Mouse (Mus musculus): ENCODE measurements at regions not wholly inside any gene's neighbourhood (a gene's known extent, or its start where the extent isn't known, plus 50 kb on each side); places are given as distances from the start of the nearest gene placed in this dataset.

- WGBS = 58% methylated on average over 2 of the region's 2 CpGs
- Histone ChIP-seq H3K4me3 (ENCODE audit: low read length) (no peak overlapping the region), H3K9me3 (ENCODE audit: control insufficient read depth, low read length) (no peaks in the 10 kb centered on the region), H3K4me2 (ENCODE audit: low read length) (no peak overlapping the region), H3K9ac (ENCODE audit: low read depth, low read length) (no peak overlapping the region), H3K36me3 (ENCODE audit: control insufficient read depth, insufficient read depth, low read length) (no peaks in the 10 kb centered on the region), H3K4me1 (ENCODE audit: control insufficient read depth, insufficient read depth, low read depth, low read length) (no peaks in the 10 kb centered on the region), H3K27me3 (replicated peaks; ENCODE audit: control insufficient read depth, insufficient read depth, low read length) (no peaks in the 10 kb centered on the region), H3K27ac (ENCODE audit: low read depth, low read length) (no peak overlapping the region)
- ATAC-seq = no peak
Measured at GRCm38 (mm10) chr12:65501459-65501858, 276.1 kb downstream of the Wdr20rt start.

GRCm38 (mm10) chr12:65502045-65502444, 276.7 kb downstream of the Wdr20rt start:
- H3K9ac ChIP-seq (ENCODE audit: low read depth, low read length) = no peak overlapping the region
- H3K27me3 ChIP-seq (replicated peaks; ENCODE audit: control insufficient read depth, insufficient read depth, low read length) = no peaks in the 10 kb centered on the region
- no peak overlapping the region for H3K27ac ChIP-seq (ENCODE audit: low read depth, low read length)
- no peaks in the 10 kb centered on the region for H3K4me1 ChIP-seq (ENCODE audit: control insufficient read depth, insufficient read depth, low read depth, low read length)
- no peak for ATAC-seq
- H3K9me3 ChIP-seq (ENCODE audit: control insufficient read depth, low read length) = no peaks in the 10 kb centered on the region
- H3K36me3 ChIP-seq (ENCODE audit: control insufficient read depth, insufficient read depth, low read length) = no peaks in the 10 kb centered on the region
- no peak overlapping the region for H3K4me3 ChIP-seq (ENCODE audit: low read length)
- no peak overlapping the region for H3K4me2 ChIP-seq (ENCODE audit: low read length)
- 57% methylated on average over 1 of the region's 1 CpGs for WGBS

GRCm38 (mm10) chr12:65513070-65513469, 287.8 kb downstream of the Wdr20rt start:
- Histone ChIP-seq H3K27ac (ENCODE audit: low read depth, low read length) (no peak overlapping the region), H3K9me3 (ENCODE audit: control insufficient read depth, low read length) (no peaks in the 10 kb centered on the region), H3K4me3 (ENCODE audit: low read length) (no peak overlapping the region), H3K36me3 (ENCODE audit: control insufficient read depth, insufficient read depth, low read length) (no peaks in the 10 kb centered on the region), H3K9ac (ENCODE audit: low read depth, low read length) (no peak overlapping the region), H3K4me1 (ENCODE audit: control insufficient read depth, insufficient read depth, low read depth, low read length) (no peaks in the 10 kb centered on the region), H3K27me3 (replicated peaks; ENCODE audit: control insufficient read depth, insufficient read depth, low read length) (no peaks in the 10 kb centered on the region), H3K4me2 (ENCODE audit: low read length) (no peak overlapping the region)
- no peak for ATAC-seq
- 72% methylated on average over 1 of the region's 1 CpGs for WGBS

- Histone ChIP-seq H3K4me3 (ENCODE audit: low read length) (no peak overlapping the region), H3K4me2 (ENCODE audit: low read length) (no peak overlapping the region), H3K9me3 (ENCODE audit: control insufficient read depth, low read length) (no peaks in the 10 kb centered on the region), H3K27ac (ENCODE audit: low read depth, low read length) (no peak overlapping the region), H3K4me1 (ENCODE audit: control insufficient read depth, insufficient read depth, low read depth, low read length) (no peaks in the 10 kb centered on the region), H3K9ac (ENCODE audit: low read depth, low read length) (no peak overlapping the region), H3K27me3 (replicated peaks; ENCODE audit: control insufficient read depth, insufficient read depth, low read length) (no peaks in the 10 kb centered on the region), H3K36me3 (ENCODE audit: control insufficient read depth, insufficient read depth, low read length) (no peaks in the 10 kb centered on the region)
- no peak for ATAC-seq
- WGBS = 66% methylated on average over 3 of the region's 3 CpGs
Measured at GRCm38 (mm10) chr12:65534142-65534690, 308.9 kb downstream of the Wdr20rt start.

GRCm38 (mm10) chr12:65548301-65548700, 323.0 kb downstream of the Wdr20rt start:
- no peak overlapping the region for H3K27ac ChIP-seq (ENCODE audit: low read depth, low read length)
- H3K4me3 ChIP-seq (ENCODE audit: low read length) = no peak overlapping the region
- no peaks in the 10 kb centered on the region for H3K9me3 ChIP-seq (ENCODE audit: control insufficient read depth, low read length)
- WGBS = 93% methylated on average over 4 of the region's 4 CpGs
- H3K4me2 ChIP-seq (ENCODE audit: low read length) = no peak overlapping the region
- no peak overlapping the region for H3K9ac ChIP-seq (ENCODE audit: low read depth, low read length)
- ATAC-seq = no peak
- H3K36me3 ChIP-seq (ENCODE audit: control insufficient read depth, insufficient read depth, low read length) = no peaks in the 10 kb centered on the region
- no peaks in the 10 kb centered on the region for H3K4me1 ChIP-seq (ENCODE audit: control insufficient read depth, insufficient read depth, low read depth, low read length)
- H3K27me3 ChIP-seq (replicated peaks; ENCODE audit: control insufficient read depth, insufficient read depth, low read length) = no peaks in the 10 kb centered on the region

- Histone ChIP-seq H3K27me3 (replicated peaks; ENCODE audit: control insufficient read depth, insufficient read depth, low read length) (no peaks in the 10 kb centered on the region), H3K4me1 (ENCODE audit: control insufficient read depth, insufficient read depth, low read depth, low read length) (no peaks in the 10 kb centered on the region), H3K4me2 (ENCODE audit: low read length) (no peak overlapping the region), H3K9me3 (ENCODE audit: control insufficient read depth, low read length) (no peaks in the 10 kb centered on the region), H3K4me3 (ENCODE audit: low read length) (no peak overlapping the region), H3K9ac (ENCODE audit: low read depth, low read length) (no peak overlapping the region), H3K36me3 (ENCODE audit: control insufficient read depth, insufficient read depth, low read length) (no peaks in the 10 kb centered on the region), H3K27ac (ENCODE audit: low read depth, low read length) (no peak overlapping the region)
- no peak for ATAC-seq
- 66% methylated on average over 3 of the region's 3 CpGs for WGBS
Measured at GRCm38 (mm10) chr12:65552230-65552629, 326.9 kb downstream of the Wdr20rt start.

- Histone ChIP-seq H3K36me3 (ENCODE audit: control insufficient read depth, insufficient read depth, low read length) (no peaks in the 10 kb centered on the region), H3K4me3 (ENCODE audit: low read length) (no peak overlapping the region), H3K9me3 (ENCODE audit: control insufficient read depth, low read length) (no peaks in the 10 kb centered on the region), H3K4me2 (ENCODE audit: low read length) (no peak overlapping the region), H3K27ac (ENCODE audit: low read depth, low read length) (no peak overlapping the region), H3K27me3 (replicated peaks; ENCODE audit: control insufficient read depth, insufficient read depth, low read length) (no peaks in the 10 kb centered on the region), H3K4me1 (ENCODE audit: control insufficient read depth, insufficient read depth, low read depth, low read length) (no peaks in the 10 kb centered on the region), H3K9ac (ENCODE audit: low read depth, low read length) (no peak overlapping the region)
- WGBS = 66% methylated on average over 6 of the region's 6 CpGs
- ATAC-seq = peak; percentile 54; the same call in 1 of the 2 replicates
Measured at GRCm38 (mm10) chr12:65559036-65559435, 333.7 kb downstream of the Wdr20rt start.

- H3K27ac ChIP-seq (ENCODE audit: low read depth, low read length) = no peak overlapping the region
- ATAC-seq = no peak
- no peak overlapping the region for H3K4me3 ChIP-seq (ENCODE audit: low read length)
- WGBS = 74% methylated on average over 3 of the region's 3 CpGs
- no peaks in the 10 kb centered on the region for H3K9me3 ChIP-seq (ENCODE audit: control insufficient read depth, low read length)
- no peak overlapping the region for H3K4me2 ChIP-seq (ENCODE audit: low read length)
- no peaks in the 10 kb centered on the region for H3K27me3 ChIP-seq (replicated peaks; ENCODE audit: control insufficient read depth, insufficient read depth, low read length)
- no peak overlapping the region for H3K9ac ChIP-seq (ENCODE audit: low read depth, low read length)
- H3K36me3 ChIP-seq (ENCODE audit: control insufficient read depth, insufficient read depth, low read length) = no peaks in the 10 kb centered on the region
- H3K4me1 ChIP-seq (ENCODE audit: control insufficient read depth, insufficient read depth, low read depth, low read length) = no peaks in the 10 kb centered on the region
Measured at GRCm38 (mm10) chr12:65559809-65560208, 334.5 kb downstream of the Wdr20rt start.

- Histone ChIP-seq H3K4me2 (ENCODE audit: low read length) (no peak overlapping the region), H3K4me3 (ENCODE audit: low read length) (no peak overlapping the region), H3K4me1 (ENCODE audit: control insufficient read depth, insufficient read depth, low read depth, low read length) (no peaks in the 10 kb centered on the region), H3K36me3 (ENCODE audit: control insufficient read depth, insufficient read depth, low read length) (no peaks in the 10 kb centered on the region), H3K9me3 (ENCODE audit: control insufficient read depth, low read length) (no peaks in the 10 kb centered on the region), H3K27ac (ENCODE audit: low read depth, low read length) (no peak overlapping the region), H3K9ac (ENCODE audit: low read depth, low read length) (no peak overlapping the region), H3K27me3 (replicated peaks; ENCODE audit: control insufficient read depth, insufficient read depth, low read length) (no peaks in the 10 kb centered on the region)
- 100% methylated on average over 1 of the region's 1 CpGs for WGBS
- ATAC-seq = no peak
Measured at GRCm38 (mm10) chr12:65571633-65572032, 346.3 kb downstream of the Wdr20rt start.

- Histone ChIP-seq H3K27ac (ENCODE audit: low read depth, low read length) (no peak overlapping the region), H3K36me3 (ENCODE audit: control insufficient read depth, insufficient read depth, low read length) (no peaks in the 10 kb centered on the region), H3K9me3 (ENCODE audit: control insufficient read depth, low read length) (no peaks in the 10 kb centered on the region), H3K4me2 (ENCODE audit: low read length) (no peak overlapping the region), H3K4me3 (ENCODE audit: low read length) (no peak overlapping the region), H3K9ac (ENCODE audit: low read depth, low read length) (no peak overlapping the region), H3K27me3 (replicated peaks; ENCODE audit: control insufficient read depth, insufficient read depth, low read length) (no peaks in the 10 kb centered on the region), H3K4me1 (ENCODE audit: control insufficient read depth, insufficient read depth, low read depth, low read length) (no peaks in the 10 kb centered on the region)
- 21% methylated on average over 1 of the region's 1 CpGs for WGBS
- no peak for ATAC-seq
Measured at GRCm38 (mm10) chr12:65593559-65593958, 368.2 kb downstream of the Wdr20rt start.
